ENCODE assay signal across 28 mouse cellular contexts in the genomic region with DNA sequence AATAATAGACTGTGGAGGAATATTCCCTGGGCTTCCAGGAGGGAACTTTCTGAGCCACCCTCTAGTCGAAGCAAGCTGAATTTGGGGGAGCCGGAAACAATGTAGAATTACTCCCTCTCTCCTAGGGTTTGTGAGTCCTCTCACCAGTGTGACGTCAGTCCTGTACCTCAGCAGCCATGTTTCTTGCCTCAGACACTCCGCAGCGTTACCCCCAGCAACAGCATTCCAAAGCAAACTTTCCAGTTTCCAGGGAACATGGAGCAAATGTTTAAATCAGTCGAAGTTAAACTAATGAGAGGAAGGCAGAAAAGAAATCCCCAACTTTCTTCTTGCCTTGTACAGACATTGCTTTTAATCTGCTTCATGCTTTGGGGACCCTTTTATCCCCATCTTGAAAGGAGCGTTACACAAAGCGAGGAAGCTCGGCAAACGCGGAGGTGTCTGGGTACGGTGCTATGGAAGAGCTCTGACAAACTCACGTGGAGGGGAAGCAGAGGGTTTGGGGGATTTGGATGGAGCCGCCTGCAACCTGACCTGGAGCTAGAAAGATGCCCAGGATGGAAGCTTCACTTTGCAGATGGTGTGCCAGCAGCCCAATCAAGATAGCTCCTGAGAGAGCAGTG.
DNase-seq lines count a peak whose midpoint lies in the region; ATAC-seq and TF ChIP-seq lines count a peak whose summit lies in the region.
"Had no signal": no experiment of that assay in that cellular context is flagged by ENCODE, and none has a peak within 500 bp of the region (broad histone marks: within the 10 kb centered on the region; RNA-seq: fewer than 3 reads in every experiment).

No protein-coding gene starts in this region.

- no peak overlapping the region for H3K4me3 ChIP-seq in hindbrain, postnatal 0 days (ENCODE audit: low read length)
- H3K4me3 ChIP-seq in hindbrain, embryonic 13.5 days: no peak overlapping the region
- no peak overlapping the region for H3K4me3 ChIP-seq in lung, postnatal 0 days (ENCODE audit: low read depth, low read length)
- H3K4me3 ChIP-seq in embryonic facial prominence, embryonic 15.5 days (replicated peaks): no peak overlapping the region
- H3K4me3 ChIP-seq in stomach, embryonic 16.5 days (replicated peaks; ENCODE audit: low read length): no peak overlapping the region
- H3K4me3 ChIP-seq: heart, adult 2 months; heart, embryonic 12.5 days; hindbrain, embryonic 15.5 days; kidney, embryonic 15.5 days; limb, embryonic 15.5 days; liver, embryonic 13.5 days; midbrain, embryonic 12.5 days; neural tube, embryonic 15.5 days had no signal

- WGBS in hindbrain, postnatal 0 days: 42% methylated on average over 14 of the region's 14 CpGs
- WGBS in hindbrain, embryonic 13.5 days: 41% methylated on average over 14 of the region's 14 CpGs
- 63% methylated on average over 14 of the region's 14 CpGs for WGBS in lung, postnatal 0 days
- 65% methylated on average over 14 of the region's 14 CpGs for WGBS in embryonic facial prominence, embryonic 15.5 days
- WGBS in stomach, embryonic 16.5 days: 70% methylated on average over 14 of the region's 14 CpGs

- ATAC-seq in hindbrain, postnatal 0 days: no peak
- ATAC-seq in hindbrain, embryonic 13.5 days (ENCODE audit: low FRiP score): no peak
- ATAC-seq in lung, postnatal 0 days: no peak
- ATAC-seq in embryonic facial prominence, embryonic 15.5 days (ENCODE audit: insufficient number of reproducible peaks, low FRiP score, low TSS enrichment, low read depth): no peak
- no peak for ATAC-seq in stomach, embryonic 16.5 days (ENCODE audit: insufficient read depth, low FRiP score)
- ATAC-seq: forebrain, postnatal 0 days had no signal

- no peak overlapping the region for H3K9ac ChIP-seq in hindbrain, postnatal 0 days (replicated peaks; ENCODE audit: low read length)
- H3K9ac ChIP-seq in hindbrain, embryonic 13.5 days: no peak overlapping the region
- H3K9ac ChIP-seq in lung, postnatal 0 days (replicated peaks; ENCODE audit: low read depth): no peak overlapping the region
- no peak overlapping the region for H3K9ac ChIP-seq in embryonic facial prominence, embryonic 15.5 days
- peak overlapping the region; percentile 39; the same call in 1 of the 2 replicates for H3K9ac ChIP-seq in stomach, embryonic 16.5 days (ENCODE audit: low read length)
- H3K9ac ChIP-seq: forebrain, postnatal 0 days; heart, embryonic 12.5 days; hindbrain, embryonic 15.5 days; kidney, embryonic 15.5 days; limb, embryonic 15.5 days; liver, embryonic 13.5 days; midbrain, embryonic 12.5 days; neural tube, embryonic 15.5 days had no signal

- no peak overlapping the region for H3K27ac ChIP-seq in hindbrain, postnatal 0 days
- H3K27ac ChIP-seq in hindbrain, embryonic 13.5 days: no peak overlapping the region
- H3K27ac ChIP-seq in lung, postnatal 0 days (ENCODE audit: low read length): 0 out of 2 replicates have a peak overlapping the region, but pooled peaks have one; percentile 11
- 0 out of 2 replicates have a peak overlapping the region, but pooled peaks have one; percentile 40 for H3K27ac ChIP-seq in embryonic facial prominence, embryonic 15.5 days (replicated peaks)
- peak overlapping the region; percentile 63 for H3K27ac ChIP-seq in stomach, embryonic 16.5 days (ENCODE audit: low read length)
- H3K27ac ChIP-seq: heart, adult 2 months; hindbrain, embryonic 15.5 days; limb, embryonic 15.5 days; liver, embryonic 13.5 days; neural tube, embryonic 15.5 days had no signal

- H3K4me1 ChIP-seq in hindbrain, postnatal 0 days (ENCODE audit: insufficient read depth, low read length): peaks cover 5% of the 10 kb centered on the region; the same call in 1 of the 2 replicates
- peaks cover 45% of the 10 kb centered on the region for H3K4me1 ChIP-seq in hindbrain, embryonic 13.5 days (replicated peaks)
- peaks cover 3% of the 10 kb centered on the region; the same call in 1 of the 2 replicates for H3K4me1 ChIP-seq in lung, postnatal 0 days (ENCODE audit: insufficient read depth, low read depth, low read length)
- peaks cover 48% of the 10 kb centered on the region for H3K4me1 ChIP-seq in embryonic facial prominence, embryonic 15.5 days
- H3K4me1 ChIP-seq in stomach, embryonic 16.5 days (ENCODE audit: control insufficient read depth, insufficient read depth, low read length): peaks cover 26% of the 10 kb centered on the region
- H3K4me1 ChIP-seq: heart, embryonic 12.5 days had no signal

- H3K4me2 ChIP-seq in hindbrain, postnatal 0 days (ENCODE audit: low read depth, low read length): no peak overlapping the region
- H3K4me2 ChIP-seq in hindbrain, embryonic 13.5 days: no peak overlapping the region
- H3K4me2 ChIP-seq in lung, postnatal 0 days (replicated peaks; ENCODE audit: low read depth, low read length): no peak overlapping the region
- H3K4me2 ChIP-seq in embryonic facial prominence, embryonic 15.5 days (replicated peaks): no peak overlapping the region
- no peak overlapping the region for H3K4me2 ChIP-seq in stomach, embryonic 16.5 days (ENCODE audit: low read depth, low read length)
- H3K4me2 ChIP-seq: hindbrain, embryonic 15.5 days; kidney, embryonic 15.5 days; limb, embryonic 15.5 days; liver, embryonic 13.5 days; midbrain, embryonic 12.5 days; neural tube, embryonic 15.5 days had no signal

- no peak for TF ChIP-seq CTCF in hindbrain, postnatal 0 days (IDR thresholded peaks at IDR 0.05; ENCODE audit: low read depth)
- TF ChIP-seq CTCF in lung, postnatal 0 days (IDR thresholded peaks at IDR 0.05): no peak

- no peaks in the 10 kb centered on the region for H3K27me3 ChIP-seq in hindbrain, postnatal 0 days (ENCODE audit: insufficient read depth, low read length)
- H3K27me3 ChIP-seq in hindbrain, embryonic 13.5 days: peaks cover 32% of the 10 kb centered on the region
- H3K27me3 ChIP-seq in lung, postnatal 0 days (replicated peaks; ENCODE audit: insufficient read depth, low read length): no peaks in the 10 kb centered on the region
- no peaks in the 10 kb centered on the region for H3K27me3 ChIP-seq in embryonic facial prominence, embryonic 15.5 days
- no peaks in the 10 kb centered on the region for H3K27me3 ChIP-seq in stomach, embryonic 16.5 days (ENCODE audit: control insufficient read depth, insufficient read depth, low read length)
- H3K27me3 ChIP-seq: hindbrain, embryonic 15.5 days; kidney, embryonic 15.5 days; liver, embryonic 13.5 days had no signal

- no peak for TF ChIP-seq EP300 in lung, postnatal 0 days (IDR thresholded peaks at IDR 0.05)

- peak; percentile 27 for DNase-seq in hindbrain, postnatal 0 days (ENCODE audit: low spot score)
- no peak for DNase-seq in lung, postnatal 0 days (ENCODE audit: low spot score)
- no peak for DNase-seq in lung, postnatal 14 days
- no peak for DNase-seq in left cerebral cortex, postnatal 36 days (ENCODE audit: low spot score in 2 of 2)
- DNase-seq: adrenal gland, adult 2 months; B cell, adult 2 months; cerebellum, adult 11 months; cerebellum, adult 9-10 months; cerebellum, postnatal 36 days; heart, adult 2 months; heart, postnatal 4 days; kidney, adult 18-20 months; kidney, postnatal 25 days; liver, embryonic 13.5 days; lung, adult 18-20 months; right cerebral cortex, postnatal 14 days; thymus, adult 2 months; thymus, postnatal 4 days had no signal

- H3K9me3 ChIP-seq in hindbrain, postnatal 0 days (ENCODE audit: low read length): no peaks in the 10 kb centered on the region
- H3K9me3 ChIP-seq in hindbrain, embryonic 13.5 days: no peaks in the 10 kb centered on the region
- H3K9me3 ChIP-seq in lung, postnatal 0 days (ENCODE audit: low read length): no peaks in the 10 kb centered on the region
- H3K9me3 ChIP-seq in embryonic facial prominence, embryonic 15.5 days (replicated peaks): no peaks in the 10 kb centered on the region
- H3K9me3 ChIP-seq in stomach, embryonic 16.5 days (replicated peaks; ENCODE audit: control insufficient read depth, low read length): no peaks in the 10 kb centered on the region
- H3K9me3 ChIP-seq: heart, embryonic 12.5 days; hindbrain, embryonic 15.5 days; kidney, embryonic 15.5 days; limb, embryonic 15.5 days; liver, embryonic 13.5 days; midbrain, embryonic 12.5 days; neural tube, embryonic 15.5 days had no signal

- intact Hi-C loops in left cerebral cortex, postnatal 36 days (cut with DNase I): no loop called here

- H3K36me3 ChIP-seq in hindbrain, postnatal 0 days (ENCODE audit: insufficient read depth, low read length): no peaks in the 10 kb centered on the region
- no peaks in the 10 kb centered on the region for H3K36me3 ChIP-seq in hindbrain, embryonic 13.5 days
- H3K36me3 ChIP-seq in lung, postnatal 0 days (ENCODE audit: insufficient read depth, low read length): no peaks in the 10 kb centered on the region
- no peaks in the 10 kb centered on the region for H3K36me3 ChIP-seq in embryonic facial prominence, embryonic 15.5 days
- H3K36me3 ChIP-seq in stomach, embryonic 16.5 days (ENCODE audit: control insufficient read depth, insufficient read depth, low read length): no peaks in the 10 kb centered on the region
- H3K36me3 ChIP-seq: heart, embryonic 12.5 days; hindbrain, embryonic 15.5 days; kidney, embryonic 15.5 days; limb, embryonic 15.5 days; liver, embryonic 13.5 days; midbrain, embryonic 12.5 days; neural tube, embryonic 15.5 days had no signal

Comparison
In these comparisons a context has a peak if more than half of its experiments do, and no peak if none do; other contexts are left out.
1. H3K27ac ChIP-seq: peak in lung, postnatal 0 days (single experiment), embryonic facial prominence, embryonic 15.5 days (single experiment) and stomach, embryonic 16.5 days (single experiment); none in hindbrain, postnatal 0 days (single experiment) and hindbrain, embryonic 13.5 days (single experiment).